Mouse (Mus musculus): ENCODE data around the gene Psme2.

Gene Psme2

GRCm38 (mm10) chr14:55596036-55596690 lies 5.2 kb upstream of the Psme2 start:
- no peak for DNase-seq (ENCODE audit: low spot score)

GRCm38 (mm10) chr14:55592226-55592625 lies 1.3 kb upstream of the Psme2 start:
- DNase-seq (ENCODE audit: low spot score), result no peak

- peak; percentile 91 for DNase-seq (ENCODE audit: low spot score)
Measured at GRCm38 (mm10) chr14:55591331-55591891, 498 bp upstream of the Psme2 start, which contains the start of gene Rnf31. Gene Rnf31 (plus strand): TSS chr14:55591708.

- no peak for DNase-seq (ENCODE audit: low spot score)
Measured at GRCm38 (mm10) chr14:55589771-55590448, 1.0 kb downstream of the Psme2 start.

- no peak for DNase-seq (ENCODE audit: low spot score)
Measured at GRCm38 (mm10) chr14:55589271-55589670, 1.6 kb downstream of the Psme2 start.

- no peak for DNase-seq (ENCODE audit: low spot score)
Measured at GRCm38 (mm10) chr14:55586149-55586548, 4.8 kb downstream of the Psme2 start.

- DNase-seq (ENCODE audit: low spot score), result no peak
Measured at GRCm38 (mm10) chr14:55585566-55585960, 5.3 kb downstream of the Psme2 start.

GRCm38 (mm10) chr14:55584702-55585565 lies 6.0 kb downstream of the Psme2 start, which contains the start of gene Emc9:
Gene Emc9 (minus strand): TSS chr14:55585302.
- DNase-seq (ENCODE audit: low spot score), result peak; percentile 82

- no peak for DNase-seq (ENCODE audit: low spot score)
Measured at GRCm38 (mm10) chr14:55584303-55584701, 6.6 kb downstream of the Psme2 start.

- no peak for DNase-seq (ENCODE audit: low spot score)
Measured at GRCm38 (mm10) chr14:55581981-55582681, 8.8 kb downstream of the Psme2 start.

- DNase-seq (ENCODE audit: low spot score), result no peak
Measured at GRCm38 (mm10) chr14:55580731-55581130, 10.2 kb downstream of the Psme2 start.

GRCm38 (mm10) chr14:55579511-55580496 lies 11.1 kb downstream of the Psme2 start:
- DNase-seq (ENCODE audit: low spot score), result no peak

GRCm38 (mm10) chr14:55578668-55579269 lies 12.1 kb downstream of the Psme2 start:
- DNase-seq (ENCODE audit: low spot score), result peak; percentile 69

- DNase-seq (ENCODE audit: low spot score), result peak; percentile 84
Measured at GRCm38 (mm10) chr14:55577871-55578667, 12.8 kb downstream of the Psme2 start, which contains the start of gene Psme1. Gene Psme1 (plus strand): TSS chr14:55578123.

GRCm38 (mm10) chr14:55576376-55576775 lies 14.5 kb downstream of the Psme2 start:
- no peak for DNase-seq (ENCODE audit: low spot score)

- no peak for DNase-seq (ENCODE audit: low spot score)
Measured at GRCm38 (mm10) chr14:55575711-55576110, 15.2 kb downstream of the Psme2 start.

GRCm38 (mm10) chr14:55575302-55575701 lies 15.6 kb downstream of the Psme2 start, which contains the start of gene Fitm1:
Gene Fitm1 (plus strand): TSS chr14:55575617.
- no peak for DNase-seq (ENCODE audit: low spot score)

GRCm38 (mm10) chr14:55571760-55572159 lies 19.2 kb downstream of the Psme2 start:
- DNase-seq (ENCODE audit: low spot score), result no peak

GRCm38 (mm10) chr14:55570588-55570987 lies 20.3 kb downstream of the Psme2 start:
- DNase-seq (ENCODE audit: low spot score), result no peak

Data from ovary, postnatal 36 days (tissue).